Mouse (Mus musculus): ENCODE measurements at regions not wholly inside any gene's neighbourhood (a gene's known extent, or its start where the extent isn't known, plus 50 kb on each side); places are given as distances from the start of the nearest gene placed in this dataset.

DNA sequence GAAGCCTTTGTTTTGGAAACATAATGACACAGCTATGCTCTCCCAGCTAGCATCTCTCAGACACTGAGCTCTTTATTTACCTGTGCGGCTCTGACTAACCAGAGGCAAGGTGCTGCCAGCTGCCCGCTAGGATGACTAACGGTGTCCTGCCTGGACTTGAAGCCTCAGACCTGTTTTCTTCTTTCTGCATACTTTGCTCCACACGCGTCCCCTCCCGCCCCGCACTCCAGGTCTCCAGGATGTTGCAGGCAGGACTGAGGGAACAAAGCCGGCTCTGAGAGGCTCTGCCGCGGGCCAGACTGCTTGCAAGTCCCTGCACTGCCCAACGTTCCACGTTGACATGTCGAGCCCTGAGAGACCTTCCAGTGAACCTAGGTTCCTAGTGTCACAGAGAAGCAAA lies 106.2 kb upstream of the Efcab1 start:
- no peak for DNase-seq

- DNase-seq, result peak; percentile 37
Measured at GRCm38 (mm10) chr16:14827008-14827407, 79.4 kb upstream of the Efcab1 start.

GRCm38 (mm10) chr16:14840786-14841185 lies 65.6 kb upstream of the Efcab1 start:
- no peak for DNase-seq
